Mouse (Mus musculus): ENCODE measurements around the gene Gm7298.
"Not testable (repeated sequence)": the region's sequence is repeated elsewhere in the genome, so short reads cannot be mapped to it uniquely, and the experiment has no call there.

The Gm7298 gene

GRCm38 (mm10) chr6:121732632-121733031 lies at the start of gene Gm7298:
TSS of gene Gm7298 (plus strand) at chr6:121732932.
- no peak for DNase-seq (ENCODE audit: low spot score in 2 of 2)

- no peak for DNase-seq (ENCODE audit: low spot score in 2 of 2)
Observed at GRCm38 (mm10) chr6:121828034-121828433, 95.3 kb downstream of the Gm7298 start.

GRCm38 (mm10) chr6:121836361-121836760 lies 103.6 kb downstream of the Gm7298 start:
- DNase-seq (ENCODE audit: low spot score in 2 of 2): no peak

- not testable (repeated sequence) for DNase-seq (ENCODE audit: low spot score in 2 of 2)
Observed at GRCm38 (mm10) chr6:121838271-121838670, 105.5 kb downstream of the Gm7298 start, which contains the start of gene Mug1. TSS of gene Mug1 (plus strand) at chr6:121838541.

Measured in spleen, postnatal 36 days (tissue).